Mouse (Mus musculus) G1E (cell line): ENCODE results near the gene Pappa2. TPM values are rescaled to one million over a fixed set of nuclear protein-coding genes. Genes with fewer than 3 reads are reported as not detected.

Experiments used
- ATAC-seq: 2 replicates; pipeline ENCODE4 v1.8.0; 2016; ENCODE audit warnings: mild to moderate bottlenecking; ENCODE audit not compliant: insufficient number of reproducible peaks, poor library complexity, low FRiP score, severe bottlenecking; ENCODE audit errors: extremely low read depth
- DNase-seq: peaks from one replicate; pipeline ENCODE4 v3.0.0; 2012; ENCODE audit warnings: low spot score
- H3K27me3 ChIP-seq: 2 replicates; pipeline ENCODE4 v1.6.1; 2012; ENCODE audit warnings: mild to moderate bottlenecking, low read length, inconsistent platforms; ENCODE audit not compliant: insufficient read depth
- H3K36me3 ChIP-seq: replicated peaks from 2 replicates; pipeline ENCODE3; 2012; ENCODE audit warnings: mild to moderate bottlenecking, inconsistent platforms
- H3K4me1 ChIP-seq: 2 replicates; pipeline ENCODE4 v1.6.1; 2012; ENCODE audit warnings: low read depth, low read length, inconsistent platforms, mixed read lengths; ENCODE audit not compliant: insufficient read depth
- H3K4me3 ChIP-seq: 2 replicates; pipeline ENCODE4 v1.5.1; 2012; ENCODE audit warnings: low read depth, mild to moderate bottlenecking, inconsistent platforms, low read length, moderate library complexity, mixed read lengths
- H3K9me3 ChIP-seq: replicated peaks from 2 replicates; pipeline ENCODE4 v1.6.1; 2012; ENCODE audit warnings: inconsistent platforms
- CTCF ChIP-seq: IDR thresholded peaks from 2 replicates; pipeline ENCODE4 v1.5.1; 2012; ENCODE audit warnings: low read depth, low read length, inconsistent platforms, mixed read lengths
- GATA1 ChIP-seq: IDR thresholded peaks from 2 replicates; pipeline ENCODE4 v1.6.1; 2012; ENCODE audit warnings: borderline replicate concordance, low read length, inconsistent platforms, mixed read lengths
- GATA2 ChIP-seq: IDR thresholded peaks from 2 replicates; pipeline ENCODE4 v1.6.1; 2012; ENCODE audit warnings: low read depth, low read length, inconsistent platforms, borderline replicate concordance
- POLR2AphosphoS5 ChIP-seq: IDR thresholded peaks from 2 replicates; pipeline ENCODE4 v1.6.1; 2012; ENCODE audit warnings: low read depth, low read length, inconsistent platforms; ENCODE audit not compliant: insufficient replicate concordance
- TAL1 ChIP-seq: conservative IDR thresholded peaks from 2 replicates; pipeline ENCODE4 v1.6.1; 2012; ENCODE audit warnings: low read depth, low read length, inconsistent platforms, mixed read lengths
- polyA plus RNA-seq: library from polyadenylated mRNA; stranded (reverse); fragments of >175 nt; gene quantifications from 2 replicates; pipeline ENCODE4 v1.2.3, GENCODE M21; 2012
- total RNA-seq, 2 experiments: library from RNA; stranded (forward) in 1 of 2; stranded (reverse) in 1 of 2; fragments of 200-1000 nt in 1 of 2; fragments of >200 nt in 1 of 2; fragmentation: Nextera tagmentation in 1 of 2; gene quantifications; 2 replicates each; pipeline ENCODE4 v1.2.3; 2014 to 2017

Pappa2 gene
- total and polyA plus RNA-seq, 3 experiments = 0.05 TPM; not detected in 2

DNA sequence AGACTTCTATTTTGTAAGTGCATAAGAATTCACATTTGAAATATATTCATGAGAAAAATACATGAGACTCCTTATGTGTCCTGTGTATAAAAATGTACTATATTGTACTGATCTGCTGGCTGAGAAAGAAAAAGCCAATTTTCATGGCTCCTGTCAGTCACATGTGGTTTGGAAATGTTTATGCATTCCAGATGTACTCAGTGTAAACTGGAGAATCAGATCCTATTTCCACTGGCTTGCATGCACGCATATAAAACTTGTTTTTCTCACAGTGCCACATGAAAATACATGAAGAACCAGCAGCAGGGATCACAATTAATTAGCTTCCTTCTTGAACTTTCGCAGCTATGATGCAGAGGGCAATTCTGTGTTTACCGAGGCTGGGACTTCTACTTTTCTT is 168.4 kb downstream of the Pappa2 start:
- no peaks in the 10 kb centered on the region for H3K36me3 ChIP-seq
- H3K4me3 ChIP-seq = no peak overlapping the region
- H3K9me3 ChIP-seq = 0 out of 2 replicates have a peak, but pooled peaks cover 7% of the 10 kb centered on the region
- no peaks in the 10 kb centered on the region for H3K4me1 ChIP-seq
- no peak for TF ChIP-seq POLR2AphosphoS5
- no peak for TF ChIP-seq GATA2
- TF ChIP-seq CTCF = no peak
- TF ChIP-seq TAL1 = no peak
- TF ChIP-seq GATA1 = no peak
- ATAC-seq = no peak
- H3K27me3 ChIP-seq = no peaks in the 10 kb centered on the region
- no peak for DNase-seq

DNA sequence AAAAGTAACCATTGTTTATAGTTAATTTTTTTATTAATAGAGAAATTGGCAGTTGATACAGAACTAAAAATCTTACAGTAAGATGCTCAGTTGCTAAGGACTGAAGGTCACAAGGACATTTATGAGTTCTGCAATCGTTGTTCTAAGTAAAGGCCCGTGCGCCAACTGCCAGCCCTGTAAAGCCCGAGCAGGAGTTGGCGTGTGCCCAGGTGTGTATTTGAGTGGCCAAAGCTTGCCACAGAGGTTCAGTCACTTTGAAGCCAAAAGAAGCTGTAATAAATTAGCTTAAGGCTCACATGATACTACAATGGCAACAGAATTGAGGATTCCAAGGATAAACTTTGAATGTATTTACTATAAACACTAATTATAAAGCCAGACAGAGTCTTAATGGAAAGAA is 204.8 kb downstream of the Pappa2 start:
- H3K4me3 ChIP-seq = no peak overlapping the region
- H3K9me3 ChIP-seq = peaks cover 12% of the 10 kb centered on the region
- ATAC-seq (no peak), DNase-seq (no peak)
- H3K4me1 ChIP-seq = no peaks in the 10 kb centered on the region
- H3K36me3 ChIP-seq = no peaks in the 10 kb centered on the region
- no peak for TF ChIP-seq CTCF
- no peak for TF ChIP-seq GATA1
- TF ChIP-seq GATA2 = no peak
- no peak for TF ChIP-seq POLR2AphosphoS5
- no peak for TF ChIP-seq TAL1
- H3K27me3 ChIP-seq = no peaks in the 10 kb centered on the region

DNA sequence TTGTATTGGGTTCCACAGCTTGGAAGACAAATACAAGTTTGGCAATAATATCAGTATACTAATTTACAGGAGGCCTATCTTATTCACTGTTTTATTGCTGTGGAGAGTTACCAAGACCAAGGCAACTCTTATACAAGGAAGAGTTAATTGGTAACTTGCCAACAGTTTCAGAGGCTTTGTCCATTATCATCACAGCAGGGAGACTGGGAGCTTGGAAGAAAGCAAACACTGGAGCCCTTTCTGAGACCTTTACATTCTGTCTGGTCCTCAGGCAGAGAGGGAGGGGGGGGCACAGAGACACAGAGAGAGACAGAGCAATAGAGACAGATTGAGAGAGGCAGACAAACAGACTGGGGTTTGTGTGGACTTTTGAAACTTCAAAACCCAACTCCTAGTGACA is 207.2 kb downstream of the Pappa2 start:
- Histone ChIP-seq H3K27me3 (no peaks in the 10 kb centered on the region), H3K36me3 (no peaks in the 10 kb centered on the region), H3K4me3 (no peak overlapping the region), H3K9me3 (peaks cover 10% of the 10 kb centered on the region), H3K4me1 (no peaks in the 10 kb centered on the region)
- TF ChIP-seq GATA1 = no peak
- no peak for TF ChIP-seq GATA2
- no peak for TF ChIP-seq TAL1
- ATAC-seq (no peak), DNase-seq (no peak)

DNA sequence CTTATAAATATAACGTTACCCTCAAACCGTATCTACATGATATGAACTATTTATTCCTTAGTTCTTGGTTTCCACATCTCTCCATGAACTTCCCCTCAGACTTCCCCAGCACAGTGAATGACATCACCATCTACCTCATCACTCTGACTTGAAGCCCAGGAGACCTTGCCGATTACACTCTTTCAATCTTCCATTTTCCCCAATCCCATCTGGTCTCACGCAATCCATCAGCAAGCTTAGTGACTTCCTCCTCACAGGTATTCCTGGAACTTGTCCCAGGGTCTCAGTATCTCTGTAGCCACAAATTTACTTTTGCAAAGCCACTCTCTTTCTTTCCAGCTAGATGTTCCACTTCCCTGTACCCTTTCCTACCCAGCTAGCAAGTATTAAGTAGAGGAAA is 209.5 kb downstream of the Pappa2 start:
- TF ChIP-seq CTCF = no peak
- no peak for TF ChIP-seq GATA2
- no peak for TF ChIP-seq GATA1
- no peak for TF ChIP-seq POLR2AphosphoS5
- no peak for TF ChIP-seq TAL1
- peaks cover 12% of the 10 kb centered on the region for H3K9me3 ChIP-seq
- H3K4me3 ChIP-seq = no peak overlapping the region
- ATAC-seq (no peak), DNase-seq (no peak)
- H3K27me3 ChIP-seq = no peaks in the 10 kb centered on the region
- no peaks in the 10 kb centered on the region for H3K36me3 ChIP-seq
- no peaks in the 10 kb centered on the region for H3K4me1 ChIP-seq

DNA sequence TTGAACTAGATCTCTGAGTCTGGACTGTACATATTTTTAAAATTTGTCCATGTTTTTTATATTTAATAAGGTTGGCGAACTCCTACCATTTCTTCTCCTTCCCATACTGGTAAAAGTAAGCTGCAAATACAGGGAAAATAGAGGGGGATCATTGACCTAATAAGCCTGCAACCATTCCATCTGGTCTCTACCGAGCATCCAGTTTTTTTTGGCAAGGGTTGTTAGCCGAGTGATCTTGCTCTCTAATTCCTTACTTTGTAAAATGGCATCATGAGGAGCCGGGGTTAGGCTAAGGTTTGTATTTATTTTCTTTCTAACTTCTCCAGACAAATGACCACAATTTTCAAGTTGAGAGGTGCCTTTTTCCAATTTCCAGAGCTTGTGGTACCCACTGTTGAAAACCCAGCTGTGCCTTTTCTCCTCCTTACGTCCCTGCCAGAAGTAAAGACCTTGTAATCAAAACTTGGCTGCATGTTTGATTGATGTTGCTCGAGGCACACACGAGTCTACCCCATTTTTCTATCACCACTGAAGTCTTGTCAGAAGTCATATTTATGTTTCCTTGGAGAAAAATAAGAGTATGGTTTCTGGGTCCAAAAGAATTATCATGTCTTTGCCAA is 210.1 kb downstream of the Pappa2 start:
- TF ChIP-seq GATA1 = no peak
- no peak for TF ChIP-seq TAL1
- no peak for TF ChIP-seq POLR2AphosphoS5
- no peak for TF ChIP-seq GATA2
- no peak for TF ChIP-seq CTCF
- no peaks in the 10 kb centered on the region for H3K4me1 ChIP-seq
- ATAC-seq (no peak), DNase-seq (no peak)
- H3K4me3 ChIP-seq = no peak overlapping the region
- H3K36me3 ChIP-seq = no peaks in the 10 kb centered on the region
- H3K9me3 ChIP-seq = peaks cover 12% of the 10 kb centered on the region
- no peaks in the 10 kb centered on the region for H3K27me3 ChIP-seq

DNA sequence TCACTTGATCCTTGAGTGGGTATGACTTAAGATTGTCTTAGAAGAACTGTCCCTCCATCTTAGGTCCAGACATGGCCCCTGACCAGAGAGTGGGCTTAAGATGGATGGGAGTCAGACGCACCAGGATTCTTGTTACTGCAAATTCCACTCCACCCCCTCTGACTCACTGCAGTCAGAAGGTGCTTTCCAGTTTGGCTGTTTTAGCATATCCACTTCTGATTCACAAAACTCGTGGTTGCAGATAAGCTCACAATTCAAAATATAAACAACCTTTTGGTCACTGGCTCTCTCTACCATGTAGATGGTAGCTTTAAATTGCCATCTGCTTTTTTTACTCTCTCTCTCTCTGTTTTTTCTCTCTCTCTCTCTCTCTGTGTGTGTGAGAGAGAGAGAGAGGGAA is 214.4 kb downstream of the Pappa2 start:
- Histone ChIP-seq H3K4me1 (no peaks in the 10 kb centered on the region), H3K27me3 (no peaks in the 10 kb centered on the region), H3K9me3 (peaks cover 14% of the 10 kb centered on the region), H3K4me3 (no peak overlapping the region), H3K36me3 (no peaks in the 10 kb centered on the region)
- DNase-seq = no peak
- TF ChIP-seq CTCF (no peak), GATA2 (no peak), GATA1 (no peak), TAL1 (no peak), POLR2AphosphoS5 (no peak)
- no peak for ATAC-seq
